Mouse (Mus musculus): ENCODE data around the gene Tmem130. TPM values are rescaled to one million over a fixed set of nuclear protein-coding genes. Genes with fewer than 3 reads are reported as not detected.
A peak's percentile ranks its signal among the peaks of the same experiment; 100 is the strongest.

The Tmem130 gene
- polyA plus RNA-seq, 1 experiment from 2014 or later, result 153 TPM

GRCm38 (mm10) chr5:144728237-144728636 is 33.4 kb downstream of the Tmem130 start:
- no peaks in the 10 kb centered on the region; the same call in 1 of the 2 replicates for H3K27me3 ChIP-seq
- H3K27ac ChIP-seq (replicated peaks), result no peak overlapping the region
- no peaks in the 10 kb centered on the region for H3K9me3 ChIP-seq
- ATAC-seq (replicated peaks), result no peak
- no peaks in the 10 kb centered on the region for H3K36me3 ChIP-seq
- H3K4me3 ChIP-seq, result no peak overlapping the region
- H3K4me1 ChIP-seq, result no peaks in the 10 kb centered on the region
- H3K4me2 ChIP-seq (replicated peaks), result no peak overlapping the region
- H3K9ac ChIP-seq (replicated peaks), result no peak overlapping the region
- 12% methylated on average over 5 of the region's 5 CpGs for WGBS

- H3K4me2 ChIP-seq (replicated peaks), result no peak overlapping the region
- no peak overlapping the region for H3K4me3 ChIP-seq
- 2% methylated on average over 9 of the region's 9 CpGs for WGBS
- 0 out of 2 replicates have a peak, but pooled peaks have one; percentile 29 for ATAC-seq (replicated peaks)
- H3K9me3 ChIP-seq, result no peaks in the 10 kb centered on the region
- no peaks in the 10 kb centered on the region for H3K36me3 ChIP-seq
- no peak overlapping the region for H3K9ac ChIP-seq (replicated peaks)
- no peaks in the 10 kb centered on the region; the same call in 1 of the 2 replicates for H3K27me3 ChIP-seq
- no peaks in the 10 kb centered on the region for H3K4me1 ChIP-seq
- H3K27ac ChIP-seq (replicated peaks), result no peak overlapping the region
Observed at GRCm38 (mm10) chr5:144727119-144727518, 34.5 kb downstream of the Tmem130 start.

GRCm38 (mm10) chr5:144725554-144725953 is 36.1 kb downstream of the Tmem130 start:
- Histone ChIP-seq H3K27me3 (no peaks in the 10 kb centered on the region; the same call in 1 of the 2 replicates), H3K4me3 (no peak overlapping the region), H3K36me3 (no peaks in the 10 kb centered on the region), H3K9ac (replicated peaks) (no peak overlapping the region), H3K9me3 (no peaks in the 10 kb centered on the region), H3K4me2 (replicated peaks) (no peak overlapping the region), H3K4me1 (peaks cover 1% of the 10 kb centered on the region; the same call in 1 of the 2 replicates), H3K27ac (replicated peaks) (no peak overlapping the region)
- 0 out of 2 replicates have a peak, but pooled peaks have one; percentile 13 for ATAC-seq (replicated peaks)
- 81% methylated on average over 3 of the region's 3 CpGs for WGBS

- WGBS, result 4% methylated on average over 2 of the region's 2 CpGs
- Histone ChIP-seq H3K9ac (replicated peaks) (no peak overlapping the region), H3K4me2 (replicated peaks) (no peak overlapping the region), H3K27ac (replicated peaks) (no peak overlapping the region), H3K36me3 (no peaks in the 10 kb centered on the region), H3K4me1 (peaks cover 7% of the 10 kb centered on the region), H3K9me3 (no peaks in the 10 kb centered on the region), H3K27me3 (no peaks in the 10 kb centered on the region; the same call in 1 of the 2 replicates), H3K4me3 (no peak overlapping the region)
- 0 out of 2 replicates have a peak, but pooled peaks have one; percentile 38 for ATAC-seq (replicated peaks)
Observed at GRCm38 (mm10) chr5:144724926-144725325, 36.7 kb downstream of the Tmem130 start.

GRCm38 (mm10) chr5:144720281-144720680 is 41.3 kb downstream of the Tmem130 start:
- no peak overlapping the region for H3K4me2 ChIP-seq (replicated peaks)
- H3K27me3 ChIP-seq, result no peaks in the 10 kb centered on the region
- H3K9ac ChIP-seq (replicated peaks), result no peak overlapping the region
- H3K4me1 ChIP-seq, result peaks cover 8% of the 10 kb centered on the region
- no peak for ATAC-seq (replicated peaks)
- 48% methylated on average over 4 of the region's 4 CpGs for WGBS
- no peaks in the 10 kb centered on the region for H3K36me3 ChIP-seq
- no peaks in the 10 kb centered on the region for H3K9me3 ChIP-seq
- no peak overlapping the region for H3K4me3 ChIP-seq
- 0 out of 2 replicates have a peak overlapping the region, but pooled peaks have one; percentile 5 for H3K27ac ChIP-seq (replicated peaks)

- peaks cover 8% of the 10 kb centered on the region for H3K4me1 ChIP-seq
- H3K27me3 ChIP-seq, result no peaks in the 10 kb centered on the region
- H3K9me3 ChIP-seq, result no peaks in the 10 kb centered on the region
- 51% methylated on average over 6 of the region's 6 CpGs for WGBS
- H3K4me3 ChIP-seq, result no peak overlapping the region
- no peak overlapping the region for H3K9ac ChIP-seq (replicated peaks)
- 0 out of 2 replicates have a peak overlapping the region, but pooled peaks have one; percentile 5 for H3K27ac ChIP-seq (replicated peaks)
- no peaks in the 10 kb centered on the region for H3K36me3 ChIP-seq
- ATAC-seq (replicated peaks), result no peak
- H3K4me2 ChIP-seq (replicated peaks), result no peak overlapping the region
Observed at GRCm38 (mm10) chr5:144719781-144720180, 41.8 kb downstream of the Tmem130 start.

GRCm38 (mm10) chr5:144717186-144717585 is 44.4 kb downstream of the Tmem130 start:
- H3K9me3 ChIP-seq, result no peaks in the 10 kb centered on the region
- WGBS, result 69% methylated on average over 6 of the region's 6 CpGs
- H3K4me1 ChIP-seq, result peaks cover 8% of the 10 kb centered on the region
- ATAC-seq (replicated peaks), result no peak
- H3K27me3 ChIP-seq, result no peaks in the 10 kb centered on the region
- no peak overlapping the region for H3K9ac ChIP-seq (replicated peaks)
- H3K27ac ChIP-seq (replicated peaks), result no peak overlapping the region
- H3K36me3 ChIP-seq, result no peaks in the 10 kb centered on the region
- H3K4me3 ChIP-seq, result no peak overlapping the region
- H3K4me2 ChIP-seq (replicated peaks), result no peak overlapping the region

- H3K27me3 ChIP-seq, result no peaks in the 10 kb centered on the region
- no peaks in the 10 kb centered on the region for H3K4me1 ChIP-seq
- H3K4me2 ChIP-seq (replicated peaks), result no peak overlapping the region
- 88% methylated on average over 10 of the region's 10 CpGs for WGBS
- H3K9ac ChIP-seq (replicated peaks), result no peak overlapping the region
- ATAC-seq (replicated peaks), result no peak
- no peak overlapping the region for H3K27ac ChIP-seq (replicated peaks)
- no peak overlapping the region for H3K4me3 ChIP-seq
- no peaks in the 10 kb centered on the region for H3K36me3 ChIP-seq
- no peaks in the 10 kb centered on the region for H3K9me3 ChIP-seq
Observed at GRCm38 (mm10) chr5:144713371-144713770, 48.2 kb downstream of the Tmem130 start.

GRCm38 (mm10) chr5:144707603-144708002 is 54.0 kb downstream of the Tmem130 start:
- Histone ChIP-seq H3K36me3 (no peaks in the 10 kb centered on the region), H3K27ac (replicated peaks) (no peak overlapping the region), H3K27me3 (no peaks in the 10 kb centered on the region), H3K4me3 (no peak overlapping the region), H3K4me1 (peaks cover 12% of the 10 kb centered on the region), H3K4me2 (replicated peaks) (no peak overlapping the region), H3K9ac (replicated peaks) (no peak overlapping the region), H3K9me3 (no peaks in the 10 kb centered on the region)
- WGBS, result 82% methylated on average over 6 of the region's 6 CpGs
- ATAC-seq (replicated peaks), result no peak

GRCm38 (mm10) chr5:144703464-144704368 is 57.9 kb downstream of the Tmem130 start:
- H3K4me2 ChIP-seq (replicated peaks), result no peak overlapping the region; the same call in 1 of the 2 replicates
- 32% methylated on average over 20 of the region's 20 CpGs for WGBS
- H3K27ac ChIP-seq (replicated peaks), result peak overlapping the region; percentile 86
- peak; percentile 84 for ATAC-seq (replicated peaks)
- no peaks in the 10 kb centered on the region for H3K9me3 ChIP-seq
- no peak overlapping the region for H3K9ac ChIP-seq (replicated peaks)
- no peaks in the 10 kb centered on the region for H3K36me3 ChIP-seq
- H3K4me3 ChIP-seq, result no peak overlapping the region
- H3K27me3 ChIP-seq, result no peaks in the 10 kb centered on the region
- H3K4me1 ChIP-seq, result peaks cover 12% of the 10 kb centered on the region

GRCm38 (mm10) chr5:144695289-144696060 is 66.1 kb downstream of the Tmem130 start:
- ATAC-seq (replicated peaks), result no peak; the same call in 1 of the 2 replicates
- no peak overlapping the region for H3K4me3 ChIP-seq
- WGBS, result 46% methylated on average over 8 of the region's 8 CpGs
- H3K4me2 ChIP-seq (replicated peaks), result no peak overlapping the region
- no peak overlapping the region for H3K27ac ChIP-seq (replicated peaks)
- no peaks in the 10 kb centered on the region for H3K27me3 ChIP-seq
- no peaks in the 10 kb centered on the region for H3K9me3 ChIP-seq
- no peak overlapping the region for H3K9ac ChIP-seq (replicated peaks)
- H3K36me3 ChIP-seq, result no peaks in the 10 kb centered on the region
- H3K4me1 ChIP-seq, result peaks cover 8% of the 10 kb centered on the region

GRCm38 (mm10) chr5:144694161-144694560 is 67.5 kb downstream of the Tmem130 start:
- Histone ChIP-seq H3K27me3 (no peaks in the 10 kb centered on the region), H3K4me2 (replicated peaks) (no peak overlapping the region), H3K9me3 (no peaks in the 10 kb centered on the region), H3K4me1 (peaks cover 8% of the 10 kb centered on the region), H3K4me3 (no peak overlapping the region), H3K9ac (replicated peaks) (no peak overlapping the region), H3K36me3 (no peaks in the 10 kb centered on the region), H3K27ac (replicated peaks) (no peak overlapping the region)
- WGBS, result 80% methylated on average over 4 of the region's 4 CpGs
- ATAC-seq (replicated peaks), result no peak
